Mouse (Mus musculus) bone marrow macrophage, adult 2 months (primary cell): ENCODE results near the gene Gm5965.

Source experiments
- CTCF ChIP-seq: IDR thresholded peaks from 2 replicates; pipeline ENCODE4 v1.5.1; 2012; ENCODE audit warnings: low read depth, mild to moderate bottlenecking, low read length, moderate library complexity
- POLR2A ChIP-seq: IDR thresholded peaks from 2 replicates; pipeline ENCODE4 v1.6.1; 2012; ENCODE audit warnings: mild to moderate bottlenecking, low read depth, low read length, borderline replicate concordance

- TF ChIP-seq POLR2A (no peak), CTCF (no peak)
These were observed at the start of gene Gm5965 for GRCm38 (mm10) chr16:88777596-88777995.
